Mouse (Mus musculus) T-helper 1 cell (primary cell): Measurements from ENCODE around the gene Pld4.
"Not testable (repeated sequence)": the region's sequence is repeated elsewhere in the genome, so short reads cannot be mapped to it uniquely, and the experiment has no call there.

Experiments used
- in situ Hi-C: fragments of 300-600 bp; cut with MboI, MseI; formaldehyde crosslinking; loops from one replicate; pipeline ENCODE4 v1.15.1; 2025; ENCODE audit warnings: high pct_unique_total_duplicates

The Pld4 gene

GRCm38 (mm10) chr12:112798716-112799115, 38.3 kb downstream of the Pld4 start:
- in situ Hi-C loops, result loop anchor here (5.0 kb wide), 2 partner anchors 56 to 59 kb away; no protein-coding TSS in a partner anchor

- in situ Hi-C loops, result loop anchor here (5.0 kb wide), 2 partner anchors 57 to 58 kb away; no protein-coding TSS in a partner anchor
These were observed 38.9 kb downstream of the Pld4 start for GRCm38 (mm10) chr12:112799237-112799970.

GRCm38 (mm10) chr12:112800476-112800875, 40.0 kb downstream of the Pld4 start:
- in situ Hi-C loops, result loop anchor here (5.0 kb wide), 1 partner anchor 37 kb away; no protein-coding TSS in a partner anchor

GRCm38 (mm10) chr12:112801864-112802846, 41.7 kb downstream of the Pld4 start, which contains the start of gene Ahnak2:
TSS of gene Ahnak2 (minus strand) at chr12:112802657.
- in situ Hi-C loops, result loop anchor here (5.0 kb wide), 1 partner anchor 35 kb away; no protein-coding TSS in a partner anchor

GRCm38 (mm10) chr12:112802917-112803316, 42.5 kb downstream of the Pld4 start:
- in situ Hi-C loops, result loop anchor here (5.0 kb wide), 1 partner anchor 34 kb away; no protein-coding TSS in a partner anchor

GRCm38 (mm10) chr12:112804046-112804445, 43.6 kb downstream of the Pld4 start:
- in situ Hi-C loops, result loop anchor here (5.0 kb wide), 1 partner anchor 33 kb away; no protein-coding TSS in a partner anchor

GRCm38 (mm10) chr12:112806044-112806443, 45.6 kb downstream of the Pld4 start:
- in situ Hi-C loops, result no loop called here

GRCm38 (mm10) chr12:112807796-112808195, 47.3 kb downstream of the Pld4 start:
- in situ Hi-C loops, result no loop called here

- in situ Hi-C loops, result no loop called here
These were observed 47.7 kb downstream of the Pld4 start for GRCm38 (mm10) chr12:112808212-112808586.

- in situ Hi-C loops, result no loop called here
These were observed 48.3 kb downstream of the Pld4 start, which contains the start of gene Clba1 for GRCm38 (mm10) chr12:112808587-112809364. TSS of gene Clba1 (plus strand) at chr12:112808937.

GRCm38 (mm10) chr12:112809641-112810040, 49.2 kb downstream of the Pld4 start:
- in situ Hi-C loops, result no loop called here

- in situ Hi-C loops, result no loop called here
These were observed 49.8 kb downstream of the Pld4 start for GRCm38 (mm10) chr12:112810092-112810885.

- in situ Hi-C loops, result no loop called here
These were observed 52.9 kb downstream of the Pld4 start for GRCm38 (mm10) chr12:112813370-112813769.

GRCm38 (mm10) chr12:112814682-112815470, 54.4 kb downstream of the Pld4 start:
- in situ Hi-C loops, result no loop called here

GRCm38 (mm10) chr12:112816294-112816693, 55.8 kb downstream of the Pld4 start:
- in situ Hi-C loops, result no loop called here

GRCm38 (mm10) chr12:112816866-112817265, 56.4 kb downstream of the Pld4 start:
- in situ Hi-C loops, result not testable (repeated sequence)
